Mouse (Mus musculus): ENCODE data around the gene Clca2. TPM values are rescaled to one million over a fixed set of nuclear protein-coding genes. Genes with fewer than 3 reads are reported as not detected.

Gene Clca2
- polyA plus RNA-seq, 1 experiment: 0.15 TPM

DNA sequence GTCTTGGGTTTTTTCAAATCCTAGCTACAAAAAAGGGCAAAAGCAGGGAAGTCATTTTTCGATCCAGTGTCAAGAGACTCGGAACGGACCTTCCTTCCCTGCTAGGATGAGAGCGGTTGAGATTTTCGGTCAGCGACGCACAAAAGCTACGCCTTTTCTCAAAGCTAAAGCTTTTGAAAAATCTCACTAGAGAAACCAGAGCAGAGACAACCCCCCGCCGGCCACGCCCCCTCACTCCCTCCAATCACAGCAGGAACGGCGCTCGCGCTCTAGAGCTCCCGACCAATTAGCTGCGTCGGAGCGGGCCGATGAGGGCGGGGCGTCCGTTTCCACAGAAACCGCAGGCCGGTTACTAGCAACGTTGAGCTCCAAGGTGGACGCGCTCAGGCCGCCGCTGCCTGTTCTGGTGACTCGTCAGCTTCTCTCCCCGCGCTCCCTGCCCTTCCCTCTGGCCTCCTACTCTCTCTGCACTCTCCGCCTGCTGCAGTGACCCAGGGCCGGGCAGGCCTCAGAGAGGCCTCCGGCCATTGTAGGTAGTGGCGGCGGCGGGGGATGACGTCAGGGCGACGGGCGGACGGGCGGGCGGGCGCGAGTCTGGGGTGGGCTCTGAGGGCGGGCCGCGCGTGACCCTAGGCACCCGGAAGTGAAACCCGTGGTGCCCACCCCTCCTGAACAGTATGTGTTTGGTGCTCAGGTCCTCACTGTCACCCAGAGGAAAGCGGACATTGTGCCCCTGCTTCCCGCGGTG lies 19.2 kb upstream of the Clca2 start, which contains the start of gene Odf2l:
Odf2l (plus strand) TSS at position 335 of the 748 bp plus-strand sequence.
- peak; percentile 99 for DNase-seq (ENCODE audit: low read depth)
- TF ChIP-seq POLR2A (IDR thresholded peaks at IDR 0.05; ENCODE audit: borderline replicate concordance, extremely low read depth, insufficient read depth, insufficient read length, poor library complexity, severe bottlenecking) (peak; percentile 64; the same call in 1 of the 2 replicates), CTCF (IDR thresholded peaks at IDR 0.05; ENCODE audit: borderline replicate concordance, extremely low read depth, insufficient read depth, insufficient read length) (no peak)

GRCm38 (mm10) chr3:145117637-145118036 lies 18.4 kb upstream of the Clca2 start:
- DNase-seq (ENCODE audit: low read depth): peak; percentile 8
- TF ChIP-seq CTCF (IDR thresholded peaks at IDR 0.05; ENCODE audit: borderline replicate concordance, extremely low read depth, insufficient read depth, insufficient read length): no peak

DNA sequence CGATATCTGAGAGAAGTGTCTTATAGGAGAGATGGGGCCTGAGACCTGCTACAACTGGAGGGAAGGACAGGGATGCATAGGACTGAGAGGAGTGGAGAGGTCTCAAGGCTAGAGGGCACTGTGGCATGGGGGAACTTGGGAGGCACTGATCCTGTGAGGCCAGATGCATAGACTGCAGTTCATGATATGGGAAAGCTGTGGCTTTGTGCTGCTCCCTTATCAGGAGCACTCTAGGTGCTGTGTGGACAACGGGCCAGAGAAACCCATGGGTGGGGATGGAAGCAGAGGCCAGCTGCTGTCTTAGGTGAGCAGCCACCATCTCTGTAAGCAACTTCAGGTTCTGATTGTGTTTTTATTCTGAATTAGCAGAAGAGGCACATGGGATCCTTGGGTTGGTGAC lies 15.9 kb upstream of the Clca2 start:
- TF ChIP-seq CTCF (IDR thresholded peaks at IDR 0.05; ENCODE audit: borderline replicate concordance, extremely low read depth, insufficient read depth, insufficient read length) (no peak), POLR2A (IDR thresholded peaks at IDR 0.05; ENCODE audit: borderline replicate concordance, extremely low read depth, insufficient read depth, insufficient read length, poor library complexity, severe bottlenecking) (no peak)
- DNase-seq (ENCODE audit: low read depth): no peak

DNA sequence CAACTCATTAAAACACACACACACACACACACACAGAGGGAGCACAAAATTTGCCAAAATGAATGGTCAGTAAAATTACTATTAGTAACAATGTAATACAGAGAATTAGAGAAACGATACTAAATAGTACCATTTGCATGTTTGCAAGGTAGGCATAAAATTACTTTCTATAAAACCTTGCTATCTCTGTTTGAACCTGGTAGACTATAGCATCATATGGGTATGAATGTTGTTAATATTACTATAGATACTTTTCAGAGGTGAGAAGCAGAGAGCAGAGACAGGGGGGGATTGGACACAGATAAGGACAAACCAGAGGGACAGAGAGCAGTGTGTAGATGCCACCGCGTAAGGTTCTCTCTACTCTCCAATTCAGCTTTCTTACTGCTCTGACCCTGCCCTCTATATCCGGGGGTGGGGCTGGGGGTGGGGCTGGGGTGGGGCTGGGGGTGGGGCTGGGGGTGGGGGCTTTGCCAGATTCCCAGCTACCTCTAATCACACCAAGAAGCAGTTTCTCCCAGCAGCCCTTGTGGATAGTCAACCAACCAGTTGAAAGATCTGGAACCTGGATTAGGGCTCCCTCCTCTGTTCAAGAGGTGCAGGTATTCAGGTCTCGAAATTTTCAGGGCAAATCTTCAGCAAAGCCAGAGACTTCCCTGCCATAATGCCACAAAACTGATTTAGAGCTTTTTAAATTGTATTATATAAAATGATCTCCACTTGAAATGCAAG lies 6.7 kb upstream of the Clca2 start:
- no peak for TF ChIP-seq POLR2A (IDR thresholded peaks at IDR 0.05; ENCODE audit: borderline replicate concordance, extremely low read depth, insufficient read depth, insufficient read length, poor library complexity, severe bottlenecking)
- peak; percentile 14; the same call in 1 of the 2 replicates for TF ChIP-seq CTCF (IDR thresholded peaks at IDR 0.05; ENCODE audit: borderline replicate concordance, extremely low read depth, insufficient read depth, insufficient read length)
- DNase-seq (ENCODE audit: low read depth): peak; percentile 4

DNA sequence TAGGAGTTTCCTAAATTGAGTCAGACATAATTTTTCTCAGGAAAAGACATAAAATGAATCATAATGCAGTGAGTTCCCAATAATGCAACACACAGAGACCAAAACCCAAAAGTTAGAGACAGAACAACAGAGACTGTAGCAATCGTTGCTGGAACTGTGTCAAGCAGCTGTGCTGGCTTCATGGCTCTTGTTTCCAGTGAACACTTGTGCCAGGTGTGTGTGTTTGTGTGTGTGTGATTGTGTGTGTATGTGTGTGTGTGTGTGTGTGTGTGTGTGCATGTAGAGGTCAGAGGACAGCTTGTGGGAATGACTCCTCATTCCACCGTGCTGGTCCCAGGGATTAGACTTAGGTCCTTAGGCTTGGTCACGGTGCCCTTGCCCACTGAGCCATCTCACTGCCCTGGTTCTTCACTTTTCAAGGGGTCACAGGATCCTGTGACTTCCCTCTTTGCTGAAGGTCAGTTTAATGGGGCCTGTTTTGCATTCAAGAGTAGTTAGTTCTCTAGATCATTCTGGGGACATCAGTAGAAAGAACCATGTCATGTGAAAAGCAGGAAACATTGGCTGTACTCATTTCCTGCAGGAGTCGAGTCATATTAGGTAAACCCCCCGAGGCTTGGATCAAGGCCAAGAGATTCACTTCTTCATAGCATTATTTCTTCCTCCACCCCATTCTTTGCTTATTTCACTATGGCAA lies 6.0 kb upstream of the Clca2 start:
- no peak for DNase-seq (ENCODE audit: low read depth)
- TF ChIP-seq POLR2A (IDR thresholded peaks at IDR 0.05; ENCODE audit: borderline replicate concordance, extremely low read depth, insufficient read depth, insufficient read length, poor library complexity, severe bottlenecking): no peak
- TF ChIP-seq CTCF (IDR thresholded peaks at IDR 0.05; ENCODE audit: borderline replicate concordance, extremely low read depth, insufficient read depth, insufficient read length): no peak

DNA sequence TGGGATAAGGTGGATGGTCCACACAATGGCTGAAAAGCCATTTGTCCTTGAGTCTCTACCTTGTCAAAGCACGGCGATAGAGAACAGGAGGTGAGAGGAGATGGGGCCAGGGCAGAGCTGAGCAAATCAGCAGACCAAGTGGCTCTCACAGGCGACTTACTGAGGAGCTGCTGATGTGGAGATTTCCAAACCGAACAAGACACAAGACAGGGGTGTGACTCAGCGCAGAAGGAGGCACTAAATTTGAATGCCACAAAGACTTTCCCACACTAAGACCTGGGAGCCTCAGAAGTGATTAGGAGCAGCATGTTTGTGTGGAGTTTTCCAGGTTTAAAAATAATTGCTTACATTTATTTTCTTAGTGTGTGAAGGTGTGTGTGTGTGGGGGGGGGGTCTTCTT lies 4.5 kb upstream of the Clca2 start:
- TF ChIP-seq CTCF (IDR thresholded peaks at IDR 0.05; ENCODE audit: borderline replicate concordance, extremely low read depth, insufficient read depth, insufficient read length): no peak
- no peak for TF ChIP-seq POLR2A (IDR thresholded peaks at IDR 0.05; ENCODE audit: borderline replicate concordance, extremely low read depth, insufficient read depth, insufficient read length, poor library complexity, severe bottlenecking)
- DNase-seq (ENCODE audit: low read depth): no peak

- DNase-seq (ENCODE audit: low read depth): no peak
- no peak for TF ChIP-seq POLR2A (IDR thresholded peaks at IDR 0.05; ENCODE audit: borderline replicate concordance, extremely low read depth, insufficient read depth, insufficient read length, poor library complexity, severe bottlenecking)
- no peak for TF ChIP-seq CTCF (IDR thresholded peaks at IDR 0.05; ENCODE audit: borderline replicate concordance, extremely low read depth, insufficient read depth, insufficient read length)
These were observed 4.1 kb upstream of the Clca2 start for GRCm38 (mm10) chr3:145103321-145103720.

DNA sequence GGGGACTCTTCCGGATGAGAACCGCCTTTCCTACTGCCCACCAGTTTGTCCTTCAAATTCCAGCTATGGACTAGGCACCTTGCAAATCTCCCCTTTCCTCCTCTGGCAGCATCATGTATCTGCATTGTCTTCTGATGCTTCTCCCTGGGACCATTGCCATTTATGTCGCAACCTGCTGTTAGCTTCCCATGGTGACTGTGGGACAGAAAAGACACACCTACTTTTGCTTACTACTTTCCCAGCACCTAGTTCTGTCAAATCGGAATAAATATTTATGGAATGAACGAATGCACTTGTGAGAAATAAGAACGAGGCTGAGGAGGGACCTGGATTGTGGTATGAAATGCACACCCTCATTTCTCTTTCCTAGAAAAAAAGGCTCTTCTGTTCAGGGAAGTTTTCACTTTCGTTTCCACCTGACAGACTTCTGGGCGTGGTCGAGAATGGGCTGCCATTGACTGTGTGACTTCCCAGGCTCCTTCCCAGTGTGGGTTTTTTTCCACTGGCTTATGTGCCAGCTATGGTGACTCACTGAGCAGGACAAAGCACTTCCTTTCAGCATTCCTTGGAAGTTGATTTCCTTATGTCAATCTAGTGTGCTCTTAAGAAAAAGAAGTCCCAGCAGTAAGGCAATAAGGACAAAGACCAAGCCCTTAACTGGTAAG lies 2.8 kb upstream of the Clca2 start:
- DNase-seq (ENCODE audit: low read depth): no peak
- TF ChIP-seq POLR2A (IDR thresholded peaks at IDR 0.05; ENCODE audit: borderline replicate concordance, extremely low read depth, insufficient read depth, insufficient read length, poor library complexity, severe bottlenecking) (no peak), CTCF (IDR thresholded peaks at IDR 0.05; ENCODE audit: borderline replicate concordance, extremely low read depth, insufficient read depth, insufficient read length) (no peak)

- TF ChIP-seq POLR2A (IDR thresholded peaks at IDR 0.05; ENCODE audit: borderline replicate concordance, extremely low read depth, insufficient read depth, insufficient read length, poor library complexity, severe bottlenecking): no peak
- no peak for TF ChIP-seq CTCF (IDR thresholded peaks at IDR 0.05; ENCODE audit: borderline replicate concordance, extremely low read depth, insufficient read depth, insufficient read length)
- no peak for DNase-seq (ENCODE audit: low read depth)
These were observed 11.2 kb downstream of the Clca2 start for GRCm38 (mm10) chr3:145087857-145088598.

- TF ChIP-seq CTCF (IDR thresholded peaks at IDR 0.05; ENCODE audit: borderline replicate concordance, extremely low read depth, insufficient read depth, insufficient read length) (no peak), POLR2A (IDR thresholded peaks at IDR 0.05; ENCODE audit: borderline replicate concordance, extremely low read depth, insufficient read depth, insufficient read length, poor library complexity, severe bottlenecking) (no peak)
- no peak for DNase-seq (ENCODE audit: low read depth)
These were observed 13.1 kb downstream of the Clca2 start for GRCm38 (mm10) chr3:145086180-145086579.

Measured in brain, embryonic 14.5 days (tissue).